Mouse (Mus musculus) spleen, adult 2 months (tissue): ENCODE results near the gene Myh7. TPM values are rescaled to one million over a fixed set of nuclear protein-coding genes. Genes with fewer than 3 reads are reported as not detected.
"Not testable (repeated sequence)": the region's sequence is repeated elsewhere in the genome, so short reads cannot be mapped to it uniquely, and the experiment has no call there.

Experiments
- DNase-seq, 2 experiments: peaks; one replicate each; pipeline versions ENCODE4 v3.0.0 to v3.0.0-alpha.2; 2012 to 2021; ENCODE audit warnings: low spot score in 2 of 2, low read depth in 1 of 2
- H3K27ac ChIP-seq: fragments of 200-500 bp; 2 replicates; pipeline ENCODE4 v1.5.1; 2012; ENCODE audit warnings: low read length, inconsistent platforms; ENCODE audit not compliant: insufficient read depth
- H3K27me3 ChIP-seq: fragments of 200-500 bp; 2 replicates; pipeline ENCODE4 v1.6.1; 2012; ENCODE audit warnings: mild to moderate bottlenecking, moderate library complexity, low read length, inconsistent platforms; ENCODE audit not compliant: control insufficient read depth, insufficient read depth
- H3K36me3 ChIP-seq: fragments of 200-500 bp; 2 replicates; pipeline ENCODE4 v1.6.1; 2012; ENCODE audit warnings: mild to moderate bottlenecking, low read length, inconsistent platforms; ENCODE audit not compliant: control insufficient read depth, insufficient read depth
- H3K4me1 ChIP-seq: fragments of 200-500 bp; 2 replicates; pipeline ENCODE4 v1.6.1; 2011; ENCODE audit warnings: inconsistent platforms; ENCODE audit not compliant: control insufficient read depth, insufficient read depth, insufficient read length
- H3K4me3 ChIP-seq: fragments of 200-500 bp; 2 replicates; pipeline ENCODE4 v1.5.1; 2011; ENCODE audit warnings: mild to moderate bottlenecking, inconsistent platforms; ENCODE audit not compliant: insufficient read depth, insufficient read length; ENCODE audit errors: extremely low read depth
- CTCF ChIP-seq: fragments of 200-500 bp; IDR thresholded peaks from 2 replicates; pipeline ENCODE4 v1.5.1; 2011; ENCODE audit warnings: mild to moderate bottlenecking, inconsistent platforms; ENCODE audit not compliant: insufficient read depth, insufficient read length, insufficient replicate concordance; ENCODE audit errors: extremely low read depth
- POLR2A ChIP-seq: fragments of 200-500 bp; IDR thresholded peaks from 2 replicates; pipeline ENCODE4 v1.6.1; 2011; ENCODE audit warnings: low read depth, low read length, inconsistent platforms
- WGBS: fragments of 180-500 bp; shearing (Covaris S2); methylation state at CpG from one replicate; pipeline ENCODE4 v1.1.7; 2018; 5-methylcytosine and 5-hydroxymethylcytosine counted together
- polyA plus RNA-seq: library from polyadenylated mRNA; depleted of rRNA; stranded (reverse); fragments of >200 nt; gene quantifications from 2 replicates; pipeline ENCODE4 v1.2.3, GENCODE M21; 2012

The Myh7 gene
- polyA plus RNA-seq, 1 experiment = not detected

DNA sequence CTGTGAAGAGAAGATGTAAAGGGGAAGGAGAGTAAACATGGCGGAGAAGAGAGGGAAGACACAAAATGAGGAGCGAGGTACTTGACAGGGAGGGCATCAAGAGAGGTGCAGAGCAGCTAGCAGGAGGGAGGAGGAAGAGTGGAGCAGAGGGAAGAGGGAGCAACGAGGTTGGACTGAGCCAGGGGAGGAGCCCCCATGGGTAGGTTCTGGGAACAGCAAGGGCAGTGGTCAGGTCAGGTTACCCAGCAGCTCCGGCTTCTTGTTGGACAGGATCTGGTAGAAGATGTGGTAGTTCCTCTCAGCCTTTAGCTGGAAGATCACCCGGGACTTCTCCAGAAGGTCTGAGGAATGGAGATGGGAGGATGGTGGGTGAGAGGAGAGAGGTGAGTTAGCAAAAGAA is 32.9 kb downstream of the Myh7 start:
- no peaks in the 10 kb centered on the region; the same call in none of the 2 replicates for H3K4me1 ChIP-seq
- no peaks in the 10 kb centered on the region for H3K36me3 ChIP-seq
- H3K27ac ChIP-seq = no peak overlapping the region
- no peaks in the 10 kb centered on the region for H3K27me3 ChIP-seq
- 78% methylated on average over 5 of the region's 5 CpGs for WGBS
- no peak for DNase-seq
- TF ChIP-seq CTCF (no peak), POLR2A (no peak)
- H3K4me3 ChIP-seq = no peak overlapping the region

- DNase-seq = no peak
- WGBS = 34% methylated on average over 10 of the region's 10 CpGs
- H3K27me3 ChIP-seq = no peaks in the 10 kb centered on the region
Measured at GRCm38 (mm10) chr14:54960769-54961168, 33.7 kb downstream of the Myh7 start.

DNA sequence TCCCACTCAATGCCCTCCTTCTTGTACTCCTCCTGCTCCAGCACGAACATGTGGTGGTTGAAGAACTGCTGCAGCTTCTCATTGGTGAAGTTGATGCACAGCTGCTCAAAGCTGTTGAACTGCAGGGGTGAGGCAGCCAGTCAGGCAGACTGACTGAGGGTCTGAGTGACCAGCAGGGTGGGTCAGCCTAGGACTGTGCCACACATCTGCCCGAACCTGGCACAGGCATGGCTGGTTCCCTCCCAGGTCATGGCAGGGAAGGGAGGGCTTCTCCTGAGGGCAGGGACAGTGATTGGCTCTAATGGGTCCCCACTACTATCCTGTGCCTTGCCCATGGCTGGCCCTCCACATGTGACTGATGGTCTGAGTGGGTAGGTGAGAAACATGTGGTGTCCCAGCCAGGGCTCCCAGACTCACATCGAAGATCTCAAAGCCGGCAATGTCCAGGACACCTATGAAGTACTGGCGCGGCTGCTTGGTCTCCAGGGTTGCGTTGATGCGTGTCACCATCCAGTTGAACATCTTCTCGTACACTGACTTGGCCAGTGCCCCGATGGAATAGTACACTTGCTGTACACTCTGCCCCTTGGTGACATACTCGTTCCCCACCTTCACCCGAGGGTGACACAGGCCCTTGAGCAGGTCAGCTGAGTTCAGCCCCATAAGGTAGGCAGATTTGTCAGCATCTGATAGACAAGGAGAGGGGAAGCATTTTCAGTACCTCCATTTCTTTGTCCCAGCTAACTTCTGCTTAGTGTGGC is 34.4 kb downstream of the Myh7 start:
- not testable (repeated sequence) for DNase-seq

More at GRCm38 (mm10) chr14:54960769-54961168, 33.7 kb downstream of the Myh7 start:
- Histone ChIP-seq H3K4me1 (no peaks in the 10 kb centered on the region; the same call in none of the 2 replicates), H3K4me3 (no peak overlapping the region), H3K27ac (no peak overlapping the region), H3K36me3 (no peaks in the 10 kb centered on the region)
- TF ChIP-seq POLR2A = no peak
- TF ChIP-seq CTCF = no peak

DNA sequence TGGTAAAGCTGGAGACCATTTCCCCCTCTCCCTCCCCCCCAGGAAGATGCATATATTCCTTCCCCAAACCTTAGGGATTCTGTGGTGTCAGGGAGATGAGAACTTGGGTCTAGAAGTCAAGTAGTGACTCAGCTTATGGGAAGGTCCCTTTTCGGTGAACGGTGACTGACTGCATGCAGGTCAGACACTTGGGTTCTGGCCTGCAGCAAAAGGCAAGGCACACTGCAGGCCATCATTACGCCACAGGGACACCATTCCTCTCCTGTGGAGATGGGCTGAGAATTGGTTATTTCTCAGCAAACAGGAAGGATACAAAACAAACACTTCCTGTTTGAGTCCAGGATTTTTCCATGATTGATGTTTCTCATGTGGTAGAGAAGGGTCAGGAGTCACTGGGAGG is 35.2 kb downstream of the Myh7 start:
- Histone ChIP-seq H3K4me3 (no peak overlapping the region), H3K27ac (no peak overlapping the region), H3K4me1 (no peaks in the 10 kb centered on the region; the same call in none of the 2 replicates), H3K27me3 (no peaks in the 10 kb centered on the region), H3K36me3 (no peaks in the 10 kb centered on the region)
- WGBS = 89% methylated on average over 3 of the region's 3 CpGs
- no peak for TF ChIP-seq CTCF
- no peak for TF ChIP-seq POLR2A
- DNase-seq = no peak

More for the DNA sequence above, 34.4 kb downstream of the Myh7 start:
- H3K27ac ChIP-seq, H3K36me3 ChIP-seq, H3K4me3 ChIP-seq, H3K4me1 ChIP-seq, H3K27me3 ChIP-seq: not testable (repeated sequence)
- 82% methylated on average over 12 of the region's 12 CpGs for WGBS

GRCm38 (mm10) chr14:54958503-54958902 is 35.9 kb downstream of the Myh7 start:
- Histone ChIP-seq H3K4me3 (no peak overlapping the region), H3K27ac (no peak overlapping the region), H3K4me1 (no peaks in the 10 kb centered on the region; the same call in none of the 2 replicates), H3K36me3 (no peaks in the 10 kb centered on the region), H3K27me3 (no peaks in the 10 kb centered on the region)
- 74% methylated on average over 4 of the region's 4 CpGs for WGBS
- TF ChIP-seq POLR2A (no peak), CTCF (no peak)
- no peak for DNase-seq

- Histone ChIP-seq H3K4me1 (no peaks in the 10 kb centered on the region; the same call in none of the 2 replicates), H3K27me3 (no peaks in the 10 kb centered on the region), H3K27ac (no peak overlapping the region), H3K4me3 (no peak overlapping the region), H3K36me3 (no peaks in the 10 kb centered on the region)
- no peak for DNase-seq
- 86% methylated on average over 9 of the region's 9 CpGs for WGBS
- TF ChIP-seq POLR2A (no peak), CTCF (no peak)
Measured at GRCm38 (mm10) chr14:54956533-54956932, 37.9 kb downstream of the Myh7 start.

DNA sequence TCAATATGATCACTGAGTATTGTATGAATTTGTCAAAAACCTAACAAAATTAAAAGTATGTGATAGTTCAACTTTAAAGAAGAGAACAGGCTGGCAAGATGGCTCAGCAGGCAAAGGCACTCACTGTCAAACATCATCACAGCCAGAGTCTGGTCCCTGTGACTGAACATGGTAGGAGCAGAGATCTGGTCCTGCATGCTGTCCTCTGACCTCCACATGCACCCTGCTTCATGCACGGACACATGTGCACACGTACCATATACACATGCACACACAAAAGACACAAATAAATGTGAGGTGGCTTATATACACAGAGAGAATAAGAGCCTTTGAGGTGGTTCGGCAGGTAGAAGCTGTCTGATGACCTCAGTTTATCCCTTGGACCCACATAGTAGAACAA is 38.9 kb downstream of the Myh7 start:
- no peak overlapping the region for H3K27ac ChIP-seq
- no peaks in the 10 kb centered on the region for H3K4me1 ChIP-seq
- DNase-seq = no peak
- H3K36me3 ChIP-seq = no peaks in the 10 kb centered on the region
- H3K27me3 ChIP-seq = no peaks in the 10 kb centered on the region
- WGBS = 83% methylated on average over 3 of the region's 3 CpGs
- no peak for TF ChIP-seq CTCF
- no peak for TF ChIP-seq POLR2A
- H3K4me3 ChIP-seq = no peak overlapping the region
